Mouse (Mus musculus): ENCODE results near the gene Tlr7.

Gene Tlr7

DNA sequence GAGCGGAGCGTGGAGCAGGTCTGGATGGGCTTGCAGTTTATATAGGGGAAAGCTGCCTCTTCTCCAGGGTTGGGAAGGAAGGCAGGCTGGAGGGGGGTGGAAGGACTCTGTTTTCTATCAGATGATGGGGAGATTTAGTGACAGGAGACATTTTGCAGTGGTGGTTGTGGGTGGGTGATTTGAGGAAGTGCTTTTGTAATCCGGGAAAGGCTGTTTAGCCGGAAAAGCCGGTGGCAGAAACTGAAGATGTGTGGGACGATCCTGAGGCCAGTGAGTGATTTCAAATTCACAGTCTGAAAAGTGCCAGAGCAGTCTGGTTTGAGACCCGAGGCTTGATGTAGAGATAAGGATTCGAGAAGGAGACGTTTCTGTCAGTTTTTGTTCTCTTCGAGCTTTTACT is 53.8 kb downstream of the Tlr7 start:
- DNase-seq: no peak

- DNase-seq: no peak
Measured at GRCm38 (mm10) chrX:167264086-167264485, 66.3 kb downstream of the Tlr7 start, which contains the start of gene Tlr8. Gene Tlr8, minus strand, starts transcription at chrX:167264329.

GRCm38 (mm10) chrX:167263530-167263929 is 66.8 kb downstream of the Tlr7 start:
- no peak for DNase-seq

All from lung, postnatal 4 days (tissue).